Mouse (Mus musculus): ENCODE data around the gene Gm17542. TPM values are rescaled to one million over a fixed set of nuclear protein-coding genes. Genes with fewer than 3 reads are reported as not detected.
"Not testable (repeated sequence)": the region's sequence is repeated elsewhere in the genome, so short reads cannot be mapped to it uniquely, and the experiment has no call there.

Gene Gm17542
- not detected in 2 replicates for polyA plus RNA-seq (2015; fragmentation: Nextera tagmentation; extraction: Ambion mirVana)

DNA sequence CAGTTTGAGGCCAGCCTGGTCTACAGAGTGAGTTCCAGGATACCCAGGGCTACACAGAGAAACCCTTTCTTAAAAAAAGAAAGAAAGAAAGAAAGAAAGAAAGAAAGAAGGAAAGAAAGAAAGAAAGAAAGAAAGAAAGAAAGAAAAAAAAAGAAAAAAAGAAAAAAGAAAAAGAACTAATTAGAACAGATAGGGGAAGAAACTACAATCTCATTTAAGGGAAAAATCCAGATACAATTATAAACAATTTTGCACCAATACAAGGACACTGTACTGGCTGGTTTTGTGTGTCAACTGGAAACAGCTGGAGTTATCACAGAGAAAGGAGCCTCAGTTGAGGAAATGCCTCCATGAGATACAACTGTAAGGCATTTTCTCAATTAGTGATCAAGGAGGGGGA, at the start of gene Gm17542:
Gene Gm17542 (minus strand): TSS at position 101 of the 400 bp plus-strand sequence.
- not testable (repeated sequence) for H3K27me3 ChIP-seq (replicated peaks; ENCODE audit: control insufficient read depth, insufficient read depth, low read length); H3K4me1 ChIP-seq (replicated peaks; ENCODE audit: control insufficient read depth, insufficient read depth, low read length); ATAC-seq; H3K36me3 ChIP-seq (ENCODE audit: control insufficient read depth, insufficient read depth); H3K4me3 ChIP-seq (ENCODE audit: low read depth, low read length); H3K4me2 ChIP-seq (replicated peaks; ENCODE audit: low read depth); H3K27ac ChIP-seq (ENCODE audit: low read depth, low read length); H3K9me3 ChIP-seq (ENCODE audit: control insufficient read depth); H3K9ac ChIP-seq (ENCODE audit: low read depth, low read length)

DNA sequence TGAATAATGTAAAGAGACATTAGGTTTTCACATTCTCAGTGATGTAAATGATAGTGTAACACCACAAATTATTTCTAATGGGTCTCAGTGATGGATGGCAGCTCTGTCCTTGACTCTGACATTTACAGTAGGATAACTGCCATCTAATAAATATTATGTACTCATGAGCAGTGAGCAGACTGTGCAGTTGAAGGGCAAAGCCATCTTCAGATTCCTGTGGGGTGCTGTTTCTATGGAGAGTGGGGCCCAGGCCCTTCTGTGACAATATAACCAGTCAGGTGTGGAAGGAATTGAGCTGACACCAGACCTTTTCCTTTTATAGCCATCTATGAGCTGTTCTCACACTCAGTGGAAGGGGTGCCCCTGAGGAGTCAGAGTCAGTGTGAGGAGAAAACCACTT, 21.8 kb upstream of the Gm17542 start:
- Histone ChIP-seq H3K4me1 (replicated peaks; ENCODE audit: control insufficient read depth, insufficient read depth, low read length) (no peaks in the 10 kb centered on the region), H3K4me3 (ENCODE audit: low read depth, low read length) (no peak overlapping the region), H3K27ac (ENCODE audit: low read depth, low read length) (no peak overlapping the region), H3K27me3 (replicated peaks; ENCODE audit: control insufficient read depth, insufficient read depth, low read length) (no peaks in the 10 kb centered on the region), H3K36me3 (ENCODE audit: control insufficient read depth, insufficient read depth) (no peaks in the 10 kb centered on the region), H3K9ac (ENCODE audit: low read depth, low read length) (no peak overlapping the region), H3K4me2 (replicated peaks; ENCODE audit: low read depth) (no peak overlapping the region), H3K9me3 (ENCODE audit: control insufficient read depth) (no peaks in the 10 kb centered on the region)
- no peak for ATAC-seq
- no peak for TF ChIP-seq CTCF (IDR thresholded peaks at IDR 0.05; ENCODE audit: low read depth)

DNA sequence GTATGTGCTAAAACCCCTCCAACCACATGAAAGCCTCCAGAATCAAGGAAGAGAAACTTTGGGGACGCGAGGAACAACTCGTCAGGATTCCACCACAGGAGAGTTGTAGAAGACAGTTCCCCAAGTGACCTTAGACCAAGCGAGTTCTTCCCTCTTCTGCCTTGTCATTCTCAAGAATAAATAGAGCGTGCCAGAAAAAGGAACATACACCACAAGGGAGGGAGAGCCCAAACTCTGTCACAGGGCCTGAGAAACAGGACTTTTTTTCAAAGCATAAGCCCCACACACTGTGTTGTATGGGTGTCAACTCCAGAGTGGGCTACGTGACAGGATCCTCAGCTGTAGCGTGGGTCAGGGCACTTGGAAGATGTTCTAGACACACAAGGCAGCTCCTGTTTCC, 20.1 kb upstream of the Gm17542 start:
- Histone ChIP-seq H3K9me3 (ENCODE audit: control insufficient read depth) (no peaks in the 10 kb centered on the region), H3K4me2 (replicated peaks; ENCODE audit: low read depth) (no peak overlapping the region), H3K27ac (ENCODE audit: low read depth, low read length) (no peak overlapping the region), H3K4me3 (ENCODE audit: low read depth, low read length) (no peak overlapping the region), H3K36me3 (ENCODE audit: control insufficient read depth, insufficient read depth) (no peaks in the 10 kb centered on the region), H3K4me1 (replicated peaks; ENCODE audit: control insufficient read depth, insufficient read depth, low read length) (no peaks in the 10 kb centered on the region), H3K27me3 (replicated peaks; ENCODE audit: control insufficient read depth, insufficient read depth, low read length) (no peaks in the 10 kb centered on the region), H3K9ac (ENCODE audit: low read depth, low read length) (no peak overlapping the region)
- 83% methylated on average over 7 of the region's 7 CpGs for WGBS
- no peak for ATAC-seq
- no peak for TF ChIP-seq CTCF (IDR thresholded peaks at IDR 0.05; ENCODE audit: low read depth)

DNA sequence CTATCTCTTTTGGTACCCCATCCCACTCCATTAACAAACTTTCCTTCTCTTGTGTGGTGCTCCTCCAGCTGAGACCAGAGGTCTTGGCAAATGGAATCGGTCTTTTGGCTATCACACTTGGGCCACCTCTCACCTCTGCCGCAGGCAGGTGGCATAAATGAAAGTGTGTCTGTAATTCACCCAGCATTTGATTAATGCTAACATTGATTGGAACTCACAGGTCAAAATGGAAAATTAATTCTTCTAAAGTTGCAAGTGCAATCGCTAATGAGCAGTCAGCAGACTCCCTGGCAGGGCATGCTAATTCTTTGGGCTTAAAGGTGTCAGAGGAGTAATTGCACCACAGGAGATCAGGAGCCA, 3.2 kb downstream of the Gm17542 start:
- no peak overlapping the region for H3K4me3 ChIP-seq (ENCODE audit: low read depth, low read length)
- no peak for ATAC-seq
- peak overlapping the region; percentile 52 for H3K4me2 ChIP-seq (replicated peaks; ENCODE audit: low read depth)
- no peaks in the 10 kb centered on the region for H3K27me3 ChIP-seq (replicated peaks; ENCODE audit: control insufficient read depth, insufficient read depth, low read length)
- no peak for TF ChIP-seq CTCF (IDR thresholded peaks at IDR 0.05; ENCODE audit: low read depth)
- H3K9me3 ChIP-seq (ENCODE audit: control insufficient read depth), result 0 out of 2 replicates have a peak, but pooled peaks cover 2% of the 10 kb centered on the region
- H3K9ac ChIP-seq (ENCODE audit: low read depth, low read length), result no peak overlapping the region
- no peak overlapping the region for H3K27ac ChIP-seq (ENCODE audit: low read depth, low read length)
- no peaks in the 10 kb centered on the region for H3K4me1 ChIP-seq (replicated peaks; ENCODE audit: control insufficient read depth, insufficient read depth, low read length)
- WGBS, result 62% methylated on average over 3 of the region's 3 CpGs
- H3K36me3 ChIP-seq (ENCODE audit: control insufficient read depth, insufficient read depth), result no peaks in the 10 kb centered on the region

DNA sequence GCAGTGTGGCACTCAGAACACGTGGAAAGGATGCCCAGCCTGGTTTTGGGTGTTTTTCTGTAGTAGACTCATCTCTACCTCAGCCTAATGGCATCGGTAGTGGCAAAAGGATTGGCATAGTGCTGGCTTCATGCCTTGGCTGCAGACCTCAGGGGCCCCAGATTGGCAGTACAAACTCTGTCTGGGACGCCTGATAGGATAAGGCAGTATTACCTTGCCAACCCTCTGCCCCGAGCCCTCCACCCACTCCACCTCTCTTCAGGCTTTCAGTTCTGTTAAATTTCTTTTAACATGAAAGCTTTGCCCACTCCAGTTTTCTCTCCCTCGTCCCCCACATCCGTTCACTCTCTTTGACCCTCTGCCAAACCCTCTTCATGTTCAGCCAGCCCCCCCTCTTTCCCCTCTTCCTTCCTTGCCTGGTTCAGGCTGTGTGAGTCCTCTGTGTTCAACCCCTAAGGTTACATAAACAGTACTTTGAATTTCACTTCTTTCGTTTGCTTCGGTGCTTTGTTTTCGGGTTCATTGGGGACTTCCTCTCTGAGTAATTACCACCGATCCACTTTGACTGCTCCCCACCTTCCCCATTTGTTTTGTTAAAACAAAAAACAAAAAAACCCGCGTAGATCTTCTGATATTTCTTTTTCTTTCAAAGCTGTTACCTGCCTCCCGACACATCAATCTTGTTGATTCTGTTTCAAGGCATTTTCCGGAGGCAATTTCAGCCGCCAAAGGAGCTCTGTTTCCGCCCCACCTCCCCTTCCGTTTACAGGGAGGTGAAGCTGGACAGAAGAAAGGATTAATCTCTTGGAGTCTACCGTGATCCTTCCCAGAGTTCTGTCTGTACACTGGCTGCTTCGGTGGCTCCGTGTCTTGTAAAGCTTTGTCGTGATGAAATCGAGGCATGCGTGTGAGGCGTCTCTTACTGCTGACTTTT, 3.9 kb downstream of the Gm17542 start:
- TF ChIP-seq CTCF (IDR thresholded peaks at IDR 0.05; ENCODE audit: low read depth), result no peak
- Histone ChIP-seq H3K4me2 (replicated peaks; ENCODE audit: low read depth) (peak overlapping the region; percentile 52), H3K9ac (ENCODE audit: low read depth, low read length) (no peak overlapping the region), H3K36me3 (ENCODE audit: control insufficient read depth, insufficient read depth) (no peaks in the 10 kb centered on the region), H3K27ac (ENCODE audit: low read depth, low read length) (no peak overlapping the region), H3K9me3 (ENCODE audit: control insufficient read depth) (0 out of 2 replicates have a peak, but pooled peaks cover 2% of the 10 kb centered on the region), H3K27me3 (replicated peaks; ENCODE audit: control insufficient read depth, insufficient read depth, low read length) (no peaks in the 10 kb centered on the region), H3K4me1 (replicated peaks; ENCODE audit: control insufficient read depth, insufficient read depth, low read length) (no peaks in the 10 kb centered on the region), H3K4me3 (ENCODE audit: low read depth, low read length) (peak overlapping the region; percentile 23)
- WGBS, result 29% methylated on average over 24 of the region's 24 CpGs
- no peak for ATAC-seq

DNA sequence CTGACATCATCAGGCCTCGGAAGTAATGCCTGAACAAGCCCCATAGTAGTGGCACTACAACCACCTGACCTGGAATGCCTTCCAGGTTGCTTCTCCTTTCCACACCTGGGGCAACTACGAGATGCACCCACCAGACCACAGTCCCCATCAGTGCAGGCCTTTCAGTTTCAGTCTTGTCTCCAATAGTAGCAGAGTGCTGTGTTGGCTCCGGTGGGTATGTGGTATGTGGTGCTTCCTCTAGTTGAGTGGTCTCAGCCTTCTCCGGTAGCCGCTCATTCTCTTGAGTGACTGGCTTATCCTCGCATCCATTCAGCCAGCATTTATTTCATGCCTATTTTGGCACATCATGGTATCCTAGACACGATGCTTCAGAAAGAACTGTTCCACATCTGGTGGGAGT, 4.8 kb downstream of the Gm17542 start:
- WGBS, result 92% methylated on average over 7 of the region's 7 CpGs
- Histone ChIP-seq H3K4me3 (ENCODE audit: low read depth, low read length) (no peak overlapping the region), H3K9ac (ENCODE audit: low read depth, low read length) (no peak overlapping the region), H3K27me3 (replicated peaks; ENCODE audit: control insufficient read depth, insufficient read depth, low read length) (no peaks in the 10 kb centered on the region), H3K9me3 (ENCODE audit: control insufficient read depth) (0 out of 2 replicates have a peak, but pooled peaks cover 2% of the 10 kb centered on the region), H3K4me2 (replicated peaks; ENCODE audit: low read depth) (no peak overlapping the region), H3K27ac (ENCODE audit: low read depth, low read length) (no peak overlapping the region), H3K36me3 (ENCODE audit: control insufficient read depth, insufficient read depth) (no peaks in the 10 kb centered on the region), H3K4me1 (replicated peaks; ENCODE audit: control insufficient read depth, insufficient read depth, low read length) (no peaks in the 10 kb centered on the region)
- no peak for TF ChIP-seq CTCF (IDR thresholded peaks at IDR 0.05; ENCODE audit: low read depth)
- ATAC-seq, result no peak

Data from intestine, postnatal 0 days (tissue).